Mouse (Mus musculus) stomach, postnatal 0 days (tissue): Measurements from ENCODE around the gene Nup133.

ENCODE experiments used
- CTCF ChIP-seq: IDR thresholded peaks from 2 replicates; pipeline ENCODE4 v1.5.1; 2016; ENCODE audit warnings: antibody characterized with exemption, low read depth, mild to moderate bottlenecking, moderate library complexity
- EP300 ChIP-seq: optimal IDR thresholded peaks from 2 replicates; pipeline ENCODE3; 2016; ENCODE audit warnings: antibody characterized with exemption

DNA sequence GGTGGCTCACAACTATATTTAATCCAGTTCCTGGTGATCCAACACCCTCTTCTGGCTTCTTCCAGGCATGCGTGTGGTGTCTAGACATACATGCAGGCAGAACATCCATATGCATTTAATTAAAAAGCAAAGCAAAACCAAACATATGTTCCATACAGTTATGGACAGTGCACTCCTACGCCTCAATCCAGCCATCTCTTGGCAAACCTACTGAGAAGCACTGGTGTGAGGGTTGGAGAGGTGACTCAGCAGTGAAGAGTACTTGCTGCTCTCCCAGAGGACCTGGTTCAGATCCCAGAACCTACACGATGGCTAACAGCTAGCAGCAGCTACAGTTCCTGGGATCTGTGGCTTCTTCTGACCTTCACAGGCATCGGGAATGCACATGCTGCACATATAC is 36.8 kb downstream of the Nup133 start:
- no peak for TF ChIP-seq CTCF
- no peak for TF ChIP-seq EP300
